Mouse (Mus musculus) liver, embryonic 15.5 days (tissue): ENCODE data around the gene Brca2. TPM values are rescaled to one million over a fixed set of nuclear protein-coding genes. Genes with fewer than 3 reads are reported as not detected.

Experiments used
- ATAC-seq: fragments of 200-750 bp; cut with Nextera tagmentation; 2 replicates; pipeline ENCODE4 v1.8.0; 2017; ENCODE audit warnings: moderate number of reproducible peaks, mild to moderate bottlenecking, moderate library complexity; ENCODE audit not compliant: insufficient read depth
- H3K27ac ChIP-seq: fragments of 300-500 bp; sonication (generic); replicated peaks from 2 replicates; pipeline ENCODE4 v1.5.1; 2015; ENCODE audit warnings: mild to moderate bottlenecking, inconsistent platforms
- H3K27me3 ChIP-seq: fragments of 300-500 bp; sonication (generic); 2 replicates; pipeline ENCODE4 v1.6.1; 2015; ENCODE audit warnings: mild to moderate bottlenecking, inconsistent platforms
- H3K36me3 ChIP-seq: fragments of 300-500 bp; sonication (generic); replicated peaks from 2 replicates; pipeline ENCODE4 v1.6.1; 2015; ENCODE audit warnings: moderate library complexity, mild to moderate bottlenecking, inconsistent platforms
- H3K4me1 ChIP-seq: fragments of 300-500 bp; sonication (generic); replicated peaks from 2 replicates; pipeline ENCODE4 v1.6.1; 2015; ENCODE audit warnings: inconsistent platforms
- H3K4me2 ChIP-seq: fragments of 300-500 bp; sonication (generic); 2 replicates; pipeline ENCODE4 v1.6.1; 2015; ENCODE audit warnings: moderate library complexity, mild to moderate bottlenecking, inconsistent platforms
- H3K4me3 ChIP-seq: fragments of 300-500 bp; sonication (generic); replicated peaks from 2 replicates; pipeline ENCODE4 v1.5.1; 2015; ENCODE audit warnings: mild to moderate bottlenecking, inconsistent platforms
- H3K9ac ChIP-seq: fragments of 300-500 bp; sonication (generic); 2 replicates; pipeline ENCODE4 v1.6.1; 2015; ENCODE audit warnings: moderate library complexity, mild to moderate bottlenecking, inconsistent platforms
- H3K9me3 ChIP-seq: fragments of 300-500 bp; sonication (generic); replicated peaks from 2 replicates; pipeline ENCODE4 v1.6.1; 2016; ENCODE audit warnings: inconsistent platforms
- WGBS: fragments of 180-500 bp; shearing (Covaris S2); methylation state at CpG from one replicate; pipeline ENCODE4 v1.1.7; 2015; ENCODE audit warnings: mixed read lengths; ENCODE audit not compliant: insufficient replicate concordance; 5-methylcytosine and 5-hydroxymethylcytosine counted together
- polyA plus RNA-seq: library from polyadenylated mRNA; unstranded; fragments of >200 nt; fragmentation: Nextera tagmentation; extraction: Ambion mirVana; gene quantifications from 2 replicates; pipeline ENCODE4 v1.2.1, GENCODE M21; 2015

Brca2 gene
- polyA plus RNA-seq, 1 experiment from 2014 or later = 18.9 TPM

DNA sequence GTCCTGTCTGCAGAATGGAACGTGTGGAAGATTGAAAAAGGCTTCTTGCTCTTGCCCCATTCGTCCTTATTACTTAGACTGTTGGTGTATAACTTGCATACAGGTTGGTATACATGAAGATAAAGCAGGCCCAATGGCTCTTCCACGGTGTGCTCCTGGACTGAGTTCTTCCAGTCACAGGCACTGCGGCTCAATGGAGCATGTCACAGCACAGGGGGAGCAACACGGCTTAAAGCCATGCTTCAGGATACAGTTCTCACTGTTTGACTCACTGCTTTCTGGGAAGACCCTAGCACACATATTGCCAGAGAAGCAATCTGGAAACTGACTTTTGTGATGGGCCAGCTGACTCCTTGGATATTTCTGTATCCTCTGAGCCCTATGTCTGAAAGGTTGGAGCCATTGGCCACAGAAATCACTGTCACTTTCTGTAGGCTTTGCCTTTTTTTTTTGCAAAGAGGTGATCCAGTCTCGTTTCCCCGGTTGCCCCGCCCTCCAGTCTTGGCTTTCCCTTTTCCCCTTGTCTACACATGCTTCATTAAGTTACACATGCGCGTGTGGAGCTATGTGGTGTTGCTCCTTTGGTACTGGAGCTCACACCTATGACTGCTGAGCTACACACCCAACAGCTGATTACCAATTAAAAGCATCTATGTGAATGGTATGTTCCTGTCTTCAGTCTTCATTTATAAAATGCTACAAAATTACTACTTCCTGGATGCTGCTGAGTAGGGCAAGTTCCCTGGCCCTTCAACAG lies 96.3 kb downstream of the Brca2 start:
- ATAC-seq = no peak
- Histone ChIP-seq H3K9ac (no peak overlapping the region), H3K4me2 (no peak overlapping the region), H3K36me3 (no peaks in the 10 kb centered on the region), H3K9me3 (no peaks in the 10 kb centered on the region), H3K4me3 (no peak overlapping the region), H3K4me1 (no peaks in the 10 kb centered on the region), H3K27ac (no peak overlapping the region), H3K27me3 (no peaks in the 10 kb centered on the region)
- 87% methylated on average over 10 of the region's 10 CpGs for WGBS

Other genes with a start within 250 kb of the Brca2 start
- gene Zar1l, start 4.5 kb upstream of the Brca2 start, polyA plus RNA-seq = not detected in 2 replicates
- gene N4bp2l1, start 74.6 kb downstream of the Brca2 start, polyA plus RNA-seq = 13.3 and 14.5 TPM in 2 replicates
- 15.0 and 18.8 TPM in 2 replicates for gene N4bp2l2, start 143.6 kb downstream of the Brca2 start, polyA plus RNA-seq
- gene Pds5b, start 151.1 kb downstream of the Brca2 start, polyA plus RNA-seq = 9.2 and 9.4 TPM in 2 replicates